Mouse (Mus musculus) limb, embryonic 15.5 days (tissue): ENCODE results near the gene Rplp1. TPM values are rescaled to one million over a fixed set of nuclear protein-coding genes. Genes with fewer than 3 reads are reported as not detected.

Source experiments
- ATAC-seq: fragments of 200-750 bp; cut with Nextera tagmentation; 2 replicates; pipeline ENCODE4 v1.8.0; 2017; ENCODE audit warnings: low read depth, moderate TSS enrichment; ENCODE audit not compliant: insufficient number of reproducible peaks, low FRiP score, low TSS enrichment
- H3K27ac ChIP-seq: fragments of 300-500 bp; sonication (generic); 2 replicates; pipeline ENCODE4 v1.5.1; 2015; ENCODE audit warnings: moderate library complexity, mild to moderate bottlenecking, inconsistent platforms
- H3K27me3 ChIP-seq: fragments of 300-500 bp; sonication (generic); 2 replicates; pipeline ENCODE4 v1.6.1; 2015; ENCODE audit warnings: inconsistent platforms
- H3K36me3 ChIP-seq: fragments of 300-500 bp; sonication (generic); 2 replicates; pipeline ENCODE4 v1.6.1; 2015; ENCODE audit warnings: inconsistent platforms
- H3K4me1 ChIP-seq: fragments of 300-500 bp; sonication (generic); 2 replicates; pipeline ENCODE4 v1.6.1; 2015; ENCODE audit warnings: inconsistent platforms
- H3K4me2 ChIP-seq: fragments of 300-500 bp; sonication (generic); 2 replicates; pipeline ENCODE4 v1.6.1; 2015; ENCODE audit warnings: mild to moderate bottlenecking, inconsistent platforms
- H3K4me3 ChIP-seq: fragments of 300-500 bp; sonication (generic); 2 replicates; pipeline ENCODE4 v1.5.1; 2015; ENCODE audit warnings: mild to moderate bottlenecking, inconsistent platforms
- H3K9ac ChIP-seq: fragments of 300-500 bp; sonication (generic); 2 replicates; pipeline ENCODE4 v1.6.1; 2015; ENCODE audit warnings: inconsistent platforms
- H3K9me3 ChIP-seq: fragments of 300-500 bp; sonication (generic); 2 replicates; pipeline ENCODE4 v1.6.1; 2016; ENCODE audit warnings: inconsistent platforms
- WGBS: fragments of 180-500 bp; shearing (Covaris S2); methylation state at CpG from one replicate; pipeline ENCODE4 v1.1.7; 2015; 5-methylcytosine and 5-hydroxymethylcytosine counted together
- polyA plus RNA-seq: library from polyadenylated mRNA; unstranded; fragments of >200 nt; fragmentation: Nextera tagmentation; extraction: Ambion mirVana; gene quantifications from 2 replicates; pipeline ENCODE4 v1.2.1, GENCODE M21; 2015

Rplp1 gene
- polyA plus RNA-seq, 1 experiment from 2014 or later = 1,628 TPM

GRCm38 (mm10) chr9:61895014-61895413 is 19.3 kb downstream of the Rplp1 start:
- Histone ChIP-seq H3K36me3 (no peaks in the 10 kb centered on the region), H3K9ac (no peak overlapping the region), H3K27me3 (peaks cover 8% of the 10 kb centered on the region; the same call in 1 of the 2 replicates), H3K4me2 (no peak overlapping the region), H3K9me3 (no peaks in the 10 kb centered on the region), H3K27ac (no peak overlapping the region), H3K4me3 (no peak overlapping the region), H3K4me1 (peaks cover 21% of the 10 kb centered on the region; the same call in 1 of the 2 replicates)
- WGBS = 32% methylated on average over 8 of the region's 8 CpGs
- no peak for ATAC-seq

GRCm38 (mm10) chr9:61889855-61890254 is 24.5 kb downstream of the Rplp1 start:
- H3K9ac ChIP-seq = no peak overlapping the region
- no peaks in the 10 kb centered on the region for H3K27me3 ChIP-seq
- no peak for ATAC-seq
- no peak overlapping the region for H3K4me3 ChIP-seq
- 49% methylated on average over 8 of the region's 8 CpGs for WGBS
- H3K36me3 ChIP-seq = no peaks in the 10 kb centered on the region
- H3K4me2 ChIP-seq = no peak overlapping the region
- H3K9me3 ChIP-seq = no peaks in the 10 kb centered on the region
- peaks cover 16% of the 10 kb centered on the region for H3K4me1 ChIP-seq
- no peak overlapping the region for H3K27ac ChIP-seq

- Histone ChIP-seq H3K4me2 (no peak overlapping the region), H3K36me3 (no peaks in the 10 kb centered on the region), H3K27ac (no peak overlapping the region), H3K4me3 (no peak overlapping the region), H3K9ac (no peak overlapping the region), H3K9me3 (no peaks in the 10 kb centered on the region), H3K4me1 (peaks cover 19% of the 10 kb centered on the region), H3K27me3 (no peaks in the 10 kb centered on the region)
- ATAC-seq = no peak
- WGBS = 46% methylated on average over 11 of the region's 11 CpGs
Measured at GRCm38 (mm10) chr9:61887661-61888379, 26.5 kb downstream of the Rplp1 start.

GRCm38 (mm10) chr9:61885964-61886363 is 28.4 kb downstream of the Rplp1 start:
- H3K27me3 ChIP-seq = no peaks in the 10 kb centered on the region
- H3K4me2 ChIP-seq = no peak overlapping the region
- no peak overlapping the region for H3K4me3 ChIP-seq
- 80% methylated on average over 7 of the region's 7 CpGs for WGBS
- no peak for ATAC-seq
- H3K9ac ChIP-seq = no peak overlapping the region
- H3K27ac ChIP-seq = no peak overlapping the region
- peaks cover 19% of the 10 kb centered on the region for H3K4me1 ChIP-seq
- H3K36me3 ChIP-seq = no peaks in the 10 kb centered on the region
- H3K9me3 ChIP-seq = no peaks in the 10 kb centered on the region

- Histone ChIP-seq H3K27me3 (no peaks in the 10 kb centered on the region), H3K27ac (no peak overlapping the region), H3K4me3 (no peak overlapping the region), H3K9ac (no peak overlapping the region), H3K9me3 (no peaks in the 10 kb centered on the region), H3K4me2 (no peak overlapping the region), H3K4me1 (peaks cover 18% of the 10 kb centered on the region), H3K36me3 (no peaks in the 10 kb centered on the region)
- no peak for ATAC-seq
- WGBS = 64% methylated on average over 13 of the region's 13 CpGs
Measured at GRCm38 (mm10) chr9:61884936-61885335, 29.4 kb downstream of the Rplp1 start.

- no peaks in the 10 kb centered on the region for H3K36me3 ChIP-seq
- H3K4me1 ChIP-seq = peaks cover 12% of the 10 kb centered on the region
- no peak overlapping the region for H3K4me2 ChIP-seq
- H3K9me3 ChIP-seq = no peaks in the 10 kb centered on the region
- no peak overlapping the region for H3K27ac ChIP-seq
- no peak for ATAC-seq
- no peaks in the 10 kb centered on the region for H3K27me3 ChIP-seq
- no peak overlapping the region for H3K9ac ChIP-seq
- no peak overlapping the region for H3K4me3 ChIP-seq
- 76% methylated on average over 7 of the region's 7 CpGs for WGBS
Measured at GRCm38 (mm10) chr9:61884375-61884774, 30.0 kb downstream of the Rplp1 start.

GRCm38 (mm10) chr9:61882179-61882578 is 32.2 kb downstream of the Rplp1 start:
- H3K4me1 ChIP-seq = peaks cover 21% of the 10 kb centered on the region
- H3K27me3 ChIP-seq = 0 out of 2 replicates have a peak, but pooled peaks cover 5% of the 10 kb centered on the region
- H3K9me3 ChIP-seq = no peaks in the 10 kb centered on the region
- ATAC-seq = no peak
- no peak overlapping the region for H3K27ac ChIP-seq
- 39% methylated on average over 3 of the region's 3 CpGs for WGBS
- H3K36me3 ChIP-seq = no peaks in the 10 kb centered on the region
- H3K9ac ChIP-seq = no peak overlapping the region
- H3K4me3 ChIP-seq = no peak overlapping the region
- H3K4me2 ChIP-seq = no peak overlapping the region

GRCm38 (mm10) chr9:61878889-61879288 is 35.5 kb downstream of the Rplp1 start:
- no peak for ATAC-seq
- Histone ChIP-seq H3K9ac (no peak overlapping the region), H3K36me3 (no peaks in the 10 kb centered on the region), H3K27me3 (0 out of 2 replicates have a peak, but pooled peaks cover 6% of the 10 kb centered on the region), H3K27ac (no peak overlapping the region), H3K4me2 (no peak overlapping the region), H3K4me3 (no peak overlapping the region), H3K4me1 (peaks cover 25% of the 10 kb centered on the region), H3K9me3 (no peaks in the 10 kb centered on the region)
- 25% methylated on average over 2 of the region's 2 CpGs for WGBS

GRCm38 (mm10) chr9:61877373-61878112 is 36.8 kb downstream of the Rplp1 start:
- Histone ChIP-seq H3K27ac (no peak overlapping the region), H3K4me3 (no peak overlapping the region), H3K27me3 (0 out of 2 replicates have a peak, but pooled peaks cover 6% of the 10 kb centered on the region), H3K9ac (no peak overlapping the region), H3K9me3 (no peaks in the 10 kb centered on the region), H3K36me3 (no peaks in the 10 kb centered on the region), H3K4me1 (peaks cover 36% of the 10 kb centered on the region), H3K4me2 (no peak overlapping the region)
- 14% methylated on average over 22 of the region's 22 CpGs for WGBS
- no peak for ATAC-seq

- Histone ChIP-seq H3K4me1 (peaks cover 36% of the 10 kb centered on the region), H3K9ac (no peak overlapping the region), H3K27ac (no peak overlapping the region), H3K9me3 (no peaks in the 10 kb centered on the region), H3K4me3 (no peak overlapping the region), H3K27me3 (0 out of 2 replicates have a peak, but pooled peaks cover 6% of the 10 kb centered on the region), H3K4me2 (no peak overlapping the region), H3K36me3 (no peaks in the 10 kb centered on the region)
- no peak for ATAC-seq
- WGBS = 6% methylated on average over 8 of the region's 8 CpGs
Measured at GRCm38 (mm10) chr9:61873325-61873724, 41.0 kb downstream of the Rplp1 start.

GRCm38 (mm10) chr9:61872246-61872941 is 41.9 kb downstream of the Rplp1 start:
- ATAC-seq = no peak
- H3K27me3 ChIP-seq = 0 out of 2 replicates have a peak, but pooled peaks cover 3% of the 10 kb centered on the region
- H3K4me3 ChIP-seq = no peak overlapping the region
- no peaks in the 10 kb centered on the region for H3K9me3 ChIP-seq
- no peak overlapping the region for H3K9ac ChIP-seq
- H3K4me1 ChIP-seq = peaks cover 28% of the 10 kb centered on the region
- WGBS = 39% methylated on average over 8 of the region's 8 CpGs
- H3K36me3 ChIP-seq = no peaks in the 10 kb centered on the region
- no peak overlapping the region for H3K4me2 ChIP-seq
- no peak overlapping the region for H3K27ac ChIP-seq

- WGBS = 73% methylated on average over 6 of the region's 6 CpGs
- H3K4me3 ChIP-seq = no peak overlapping the region
- no peak overlapping the region for H3K27ac ChIP-seq
- H3K27me3 ChIP-seq = no peaks in the 10 kb centered on the region
- no peak overlapping the region for H3K4me2 ChIP-seq
- ATAC-seq = no peak
- no peaks in the 10 kb centered on the region for H3K9me3 ChIP-seq
- peaks cover 22% of the 10 kb centered on the region for H3K4me1 ChIP-seq
- H3K36me3 ChIP-seq = no peaks in the 10 kb centered on the region
- no peak overlapping the region for H3K9ac ChIP-seq
Measured at GRCm38 (mm10) chr9:61871839-61872238, 42.5 kb downstream of the Rplp1 start.
